Mouse (Mus musculus): ENCODE data around the gene AU040320. TPM values are rescaled to one million over a fixed set of nuclear protein-coding genes. Genes with fewer than 3 reads are reported as not detected.

AU040320 gene
- 34.4 TPM for polyA plus RNA-seq (2017; shearing (Covaris generic))

DNA sequence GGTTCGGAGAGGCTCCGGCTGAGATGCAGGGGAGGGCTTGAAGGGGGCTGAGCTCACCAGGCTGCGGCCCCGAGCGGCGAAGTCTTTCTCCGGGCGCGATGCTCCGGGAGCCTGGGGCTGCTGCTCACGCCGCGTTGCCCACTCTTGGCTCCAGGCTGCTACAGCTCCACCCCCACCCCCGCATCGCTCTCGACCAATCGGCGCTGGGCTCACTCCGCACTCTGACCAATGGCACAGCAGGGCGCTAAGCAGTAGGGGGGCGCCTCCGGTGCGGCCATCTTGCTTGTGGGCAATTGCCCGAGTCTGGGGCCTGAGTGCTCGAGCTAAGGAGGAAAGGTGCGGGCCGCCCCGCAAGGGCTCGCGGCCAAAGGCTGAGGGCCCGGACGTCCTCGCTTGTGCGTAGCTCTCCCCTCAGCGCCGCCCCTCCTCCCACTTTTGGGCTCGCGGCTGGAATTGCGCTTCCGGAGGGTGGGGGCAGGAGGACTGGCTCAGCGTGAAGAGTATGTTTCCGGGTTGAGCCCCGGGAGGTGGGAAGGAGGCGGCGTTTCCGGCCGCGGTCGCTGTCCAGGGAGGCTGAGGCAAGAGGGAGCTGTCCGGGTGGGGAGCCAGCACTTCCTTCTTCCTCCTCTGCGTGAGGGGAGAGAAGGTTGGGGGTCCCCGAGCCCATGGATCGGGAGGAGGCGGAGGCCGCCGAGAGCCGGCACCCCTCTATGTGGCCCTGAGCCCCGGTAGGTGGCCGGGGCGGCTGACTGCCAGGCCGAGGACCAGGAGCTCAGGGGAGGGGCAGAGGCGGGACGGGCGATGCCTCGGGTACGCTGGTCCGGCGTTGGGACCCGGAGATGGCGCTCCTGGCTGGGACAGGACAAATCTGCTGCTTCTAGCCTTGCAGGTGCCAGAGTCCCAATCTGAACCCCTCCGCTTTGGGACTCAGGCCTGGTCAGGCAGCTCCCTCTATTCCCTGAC is at the start of gene AU040320, which contains the start of gene Ncdn:
Gene AU040320, plus strand, starts transcription at position 277 of the 963 bp plus-strand sequence.
Gene Ncdn, minus strand, starts transcription at position 171 of the 963 bp plus-strand sequence.

DNA sequence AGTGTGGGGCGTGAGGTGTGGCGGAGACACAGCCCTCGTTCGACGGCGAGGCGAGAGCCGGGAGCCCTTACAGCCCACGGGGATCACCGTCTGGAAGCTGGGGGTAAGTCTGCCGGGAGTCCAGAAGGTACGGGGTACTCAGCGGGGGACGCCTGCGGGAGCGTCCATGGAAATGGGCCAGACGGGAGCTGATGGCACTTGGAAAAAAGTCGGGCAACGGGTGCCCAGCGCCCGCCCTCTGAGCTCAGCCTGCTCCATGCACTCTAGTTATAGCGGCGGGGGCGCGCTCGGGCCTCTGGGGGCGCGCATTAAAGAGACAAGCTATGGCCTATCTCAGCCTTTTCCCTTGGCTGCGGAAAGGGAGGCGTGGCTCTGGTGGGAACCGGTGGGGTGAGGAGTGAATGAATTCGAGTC is 17.3 kb upstream of the AU040320 start, which contains the start of gene Tfap2e:
Gene Tfap2e, minus strand, starts transcription at position 240 of the 414 bp plus-strand sequence.

Other genes starting within 250 kb of the AU040320 start
- gene Ago4, start 220.1 kb upstream of the AU040320 start, polyA plus RNA-seq (2017; shearing (Covaris generic)) = 0.18 TPM
- gene Clspn, start 196.6 kb upstream of the AU040320 start, polyA plus RNA-seq (2017; shearing (Covaris generic)) = 0.49 TPM
- gene 5730409E04Rik, start 143.7 kb upstream of the AU040320 start, polyA plus RNA-seq (2017; shearing (Covaris generic)) = not detected
- 190 TPM for gene Psmb2, start 75.9 kb upstream of the AU040320 start, polyA plus RNA-seq (2017; shearing (Covaris generic))
- not detected for gene Tfap2e, start 17.3 kb upstream of the AU040320 start, polyA plus RNA-seq (2017; shearing (Covaris generic))
- 26.9 TPM for gene Ncdn, start 106 bp upstream of the AU040320 start, polyA plus RNA-seq (2017; shearing (Covaris generic))
- gene Zmym4, start 214.6 kb downstream of the AU040320 start, polyA plus RNA-seq (2017; shearing (Covaris generic)) = 22.4 TPM